Mouse (Mus musculus): ENCODE results near the gene Stx18. TPM values are rescaled to one million over a fixed set of nuclear protein-coding genes. Genes with fewer than 3 reads are reported as not detected.

The Stx18 gene
- polyA plus RNA-seq, 1 experiment from 2014 or later, result 54.5 TPM

- no peaks in the 10 kb centered on the region for H3K27me3 ChIP-seq (ENCODE audit: insufficient read depth, low read length)
- 0 out of 2 replicates have a peak, but pooled peaks cover 3% of the 10 kb centered on the region for H3K9me3 ChIP-seq (ENCODE audit: low read length)
- H3K27ac ChIP-seq (ENCODE audit: low read length), result no peak overlapping the region
- no peak overlapping the region for H3K4me2 ChIP-seq (replicated peaks; ENCODE audit: low read depth, low read length)
- H3K4me1 ChIP-seq (ENCODE audit: insufficient read depth, low read length), result no peaks in the 10 kb centered on the region
- H3K4me3 ChIP-seq (ENCODE audit: low read length), result no peak overlapping the region
- H3K9ac ChIP-seq (replicated peaks; ENCODE audit: low read length), result no peak overlapping the region
- 70% methylated on average over 16 of the region's 16 CpGs for WGBS
- ATAC-seq (ENCODE audit: low FRiP score, low TSS enrichment), result no peak
- no peaks in the 10 kb centered on the region for H3K36me3 ChIP-seq (ENCODE audit: insufficient read depth, low read length)
Measured at GRCm38 (mm10) chr5:38174256-38174912, 135.8 kb downstream of the Stx18 start.

DNA sequence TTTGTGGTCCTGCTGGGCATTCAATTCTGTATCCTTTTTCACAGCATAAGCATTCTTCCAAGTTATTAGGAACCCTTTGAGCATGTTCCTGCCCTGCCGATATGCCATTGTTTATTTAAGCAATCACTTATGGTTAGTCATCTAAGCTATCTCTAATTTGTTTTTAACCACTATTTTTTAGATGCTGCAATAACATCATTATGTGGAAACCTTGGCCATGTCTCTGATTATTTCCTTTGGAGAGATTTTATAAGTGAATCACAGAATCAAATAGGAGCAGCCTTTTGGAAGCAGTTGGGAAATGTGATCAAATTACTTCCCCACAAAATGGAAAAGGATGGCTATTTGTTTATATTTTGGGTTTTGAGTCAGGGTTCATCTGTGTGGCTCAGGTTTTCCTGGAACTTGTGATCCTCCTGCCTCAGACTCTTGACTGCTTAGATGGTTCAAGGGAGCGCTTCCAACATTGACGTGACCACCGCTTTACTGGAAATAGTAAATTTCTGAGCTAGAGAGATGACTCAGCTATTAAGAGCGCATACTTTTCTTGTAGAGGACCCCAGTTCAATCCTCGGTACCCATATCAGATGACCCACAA lies 146.2 kb downstream of the Stx18 start:
- no peak overlapping the region for H3K4me2 ChIP-seq (replicated peaks; ENCODE audit: low read depth, low read length)
- WGBS, result 81% methylated on average over 6 of the region's 6 CpGs

GRCm38 (mm10) chr5:38187006-38187405 lies 148.5 kb downstream of the Stx18 start:
- WGBS, result 85% methylated on average over 2 of the region's 2 CpGs
- no peak overlapping the region for H3K27ac ChIP-seq (ENCODE audit: low read length)
- no peak overlapping the region for H3K4me3 ChIP-seq (ENCODE audit: low read length)
- H3K9ac ChIP-seq (replicated peaks; ENCODE audit: low read length), result no peak overlapping the region
- H3K4me1 ChIP-seq (ENCODE audit: insufficient read depth, low read length), result no peaks in the 10 kb centered on the region
- no peak for ATAC-seq (ENCODE audit: low FRiP score, low TSS enrichment)
- no peaks in the 10 kb centered on the region for H3K36me3 ChIP-seq (ENCODE audit: insufficient read depth, low read length)
- H3K27me3 ChIP-seq (ENCODE audit: insufficient read depth, low read length), result no peaks in the 10 kb centered on the region
- H3K4me2 ChIP-seq (replicated peaks; ENCODE audit: low read depth, low read length), result no peak overlapping the region
- 0 out of 2 replicates have a peak, but pooled peaks cover 3% of the 10 kb centered on the region for H3K9me3 ChIP-seq (ENCODE audit: low read length)

More for the DNA sequence above, 146.2 kb downstream of the Stx18 start:
- ATAC-seq (ENCODE audit: low FRiP score, low TSS enrichment), result no peak
- Histone ChIP-seq H3K4me3 (ENCODE audit: low read length) (no peak overlapping the region), H3K27me3 (ENCODE audit: insufficient read depth, low read length) (no peaks in the 10 kb centered on the region), H3K9ac (replicated peaks; ENCODE audit: low read length) (no peak overlapping the region), H3K4me1 (ENCODE audit: insufficient read depth, low read length) (no peaks in the 10 kb centered on the region), H3K27ac (ENCODE audit: low read length) (no peak overlapping the region), H3K9me3 (ENCODE audit: low read length) (0 out of 2 replicates have a peak, but pooled peaks cover 3% of the 10 kb centered on the region), H3K36me3 (ENCODE audit: insufficient read depth, low read length) (no peaks in the 10 kb centered on the region)

Other genes with a start within 250 kb of the Stx18 start
- gene Msx1, start 214.2 kb upstream of the Stx18 start, polyA plus RNA-seq (2015; fragmentation: Nextera tagmentation; extraction: Ambion mirVana), result 1.9 and 3.9 TPM in 2 replicates
- 67.7 and 69.7 TPM in 2 replicates for gene Nsg1, start 121.2 kb downstream of the Stx18 start, polyA plus RNA-seq (2015; fragmentation: Nextera tagmentation; extraction: Ambion mirVana)
- gene Zbtb49, start 181.7 kb downstream of the Stx18 start, polyA plus RNA-seq (2015; fragmentation: Nextera tagmentation; extraction: Ambion mirVana), result 16.0 and 17.4 TPM in 2 replicates
- gene Lyar, start 181.7 kb downstream of the Stx18 start, polyA plus RNA-seq (2015; fragmentation: Nextera tagmentation; extraction: Ambion mirVana), result 82.1 and 92.7 TPM in 2 replicates
- 90.3 and 93.5 TPM in 2 replicates for gene Tmem128, start 221.4 kb downstream of the Stx18 start, polyA plus RNA-seq (2015; fragmentation: Nextera tagmentation; extraction: Ambion mirVana)
- gene Otop1, start 237.2 kb downstream of the Stx18 start, polyA plus RNA-seq (2015; fragmentation: Nextera tagmentation; extraction: Ambion mirVana), result not detected in 2 replicates